Mouse (Mus musculus) MEL (cell line): ENCODE results near the gene Acvr1. TPM values are rescaled to one million over a fixed set of nuclear protein-coding genes. Genes with fewer than 3 reads are reported as not detected.

Source experiments
- DNase-seq: peaks from one replicate; pipeline ENCODE4 v3.0.0; 2011; ENCODE audit warnings: low read depth, low spot score
- H3K27ac ChIP-seq: 2 replicates; pipeline ENCODE4 v1.5.1; 2012; ENCODE audit warnings: low read depth, mild to moderate bottlenecking, control low read depth, low read length, moderate library complexity; ENCODE audit not compliant: control insufficient read depth
- H3K27me3 ChIP-seq, 2 experiments: fragments of 150-350 bp in 1 of 2; sonication (generic) in 1 of 2; 2 replicates each; pipeline ENCODE4 v1.6.1; 2012; ENCODE audit warnings: low read length in 2 of 2, mild to moderate bottlenecking in 2 of 2, improper control_type of control experiment in 1 of 2, moderate library complexity in 1 of 2; ENCODE audit not compliant: insufficient read depth in 2 of 2, control insufficient read depth in 1 of 2
- H3K36me3 ChIP-seq, 2 experiments: 2 replicates each; pipeline ENCODE4 v1.6.1; 2012 to 2014; ENCODE audit warnings: low read length in 2 of 2, improper control_type of control experiment in 1 of 2, inconsistent platforms in 1 of 2, mild to moderate bottlenecking in 1 of 2; ENCODE audit not compliant: insufficient read depth in 2 of 2, control insufficient read depth in 1 of 2
- H3K4me1 ChIP-seq, 2 experiments: fragments of 150-350 bp in 1 of 2; sonication (generic) in 1 of 2; 2 replicates each; pipeline ENCODE4 v1.6.1; 2012; ENCODE audit warnings: low read length in 2 of 2, improper control_type of control experiment in 1 of 2, mild to moderate bottlenecking in 1 of 2; ENCODE audit not compliant: insufficient read depth in 2 of 2, control insufficient read depth in 1 of 2
- H3K4me3 ChIP-seq, 2 experiments: fragments of 150-350 bp in 1 of 2; sonication (generic) in 1 of 2; 2 replicates each; pipeline ENCODE4 v1.5.1; 2012; ENCODE audit warnings: low read depth in 2 of 2, low read length in 2 of 2, mild to moderate bottlenecking in 2 of 2, moderate library complexity in 2 of 2, control low read depth in 1 of 2, improper control_type of control experiment in 1 of 2; ENCODE audit not compliant: control insufficient read depth in 1 of 2, insufficient read depth in 1 of 2
- H3K79me2 ChIP-seq: 2 replicates; pipeline ENCODE4 v1.6.1; 2012; ENCODE audit warnings: mild to moderate bottlenecking, low read length, moderate library complexity; ENCODE audit not compliant: control insufficient read depth, poor library complexity, insufficient read depth
- H3K9ac ChIP-seq: 2 replicates; pipeline ENCODE4 v1.6.1; 2012; ENCODE audit warnings: low read depth, mild to moderate bottlenecking, control low read depth, low read length, moderate library complexity; ENCODE audit not compliant: control insufficient read depth, poor library complexity, severe bottlenecking
- H3K9me3 ChIP-seq: fragments of 150-350 bp; sonication (generic); replicated peaks from 2 replicates; pipeline ENCODE4 v1.6.1; 2012; ENCODE audit warnings: mild to moderate bottlenecking, low read length, improper control_type of control experiment, moderate library complexity; ENCODE audit not compliant: insufficient read depth
- CTCF ChIP-seq, 3 experiments: IDR thresholded peaks in 2 of 3; conservative IDR thresholded peaks in 1 of 3; 2 replicates each; pipeline ENCODE4 v1.5.1; 2011 to 2012; ENCODE audit warnings: low read length in 3 of 3, low read depth in 2 of 3, mild to moderate bottlenecking in 2 of 3, improper control_type of control experiment in 1 of 3, inconsistent platforms in 1 of 3, mixed read lengths in 1 of 3, moderate library complexity in 1 of 3; ENCODE audit not compliant: control insufficient read depth in 1 of 3, insufficient read depth in 1 of 3, poor library complexity in 1 of 3, severe bottlenecking in 1 of 3
- E2F4 ChIP-seq: IDR thresholded peaks from 2 replicates; pipeline ENCODE4 v1.6.1; 2011; ENCODE audit warnings: low read depth, low read length, improper control_type of control experiment, borderline replicate concordance
- ETS1 ChIP-seq: IDR thresholded peaks from 2 replicates; pipeline ENCODE4 v1.6.1; 2012; ENCODE audit warnings: low read depth, mild to moderate bottlenecking, inconsistent platforms, low read length, improper control_type of control experiment, moderate library complexity
- GABPA ChIP-seq: IDR thresholded peaks from 2 replicates; pipeline ENCODE4 v1.6.1; 2012; ENCODE audit warnings: low read depth, mild to moderate bottlenecking, inconsistent platforms, low read length, improper control_type of control experiment, moderate library complexity
- JUND ChIP-seq: IDR thresholded peaks from 2 replicates; pipeline ENCODE4 v1.6.1; 2011; ENCODE audit warnings: low read depth, mild to moderate bottlenecking, improper control_type of control experiment, low read length
- MAFK ChIP-seq: IDR thresholded peaks from 2 replicates; pipeline ENCODE4 v1.6.1; 2011; ENCODE audit warnings: low read depth, mild to moderate bottlenecking, low read length, improper control_type of control experiment, borderline replicate concordance
- MAZ ChIP-seq: IDR thresholded peaks from 2 replicates; pipeline ENCODE4 v1.6.1; 2012; ENCODE audit warnings: low read depth, mild to moderate bottlenecking, inconsistent platforms, low read length, improper control_type of control experiment
- MEF2A ChIP-seq: IDR thresholded peaks from 2 replicates; pipeline ENCODE4 v1.6.1; 2014; ENCODE audit warnings: low read depth, mild to moderate bottlenecking, inconsistent platforms, low read length, improper control_type of control experiment; ENCODE audit not compliant: poor library complexity, insufficient replicate concordance, severe bottlenecking; ENCODE audit errors: extremely low read depth
- MXI1 ChIP-seq: IDR thresholded peaks from 2 replicates; pipeline ENCODE4 v1.6.1; 2011; ENCODE audit warnings: mild to moderate bottlenecking, low read depth, low read length, improper control_type of control experiment
- MYB ChIP-seq: IDR thresholded peaks from 2 replicates; pipeline ENCODE4 v1.6.1; 2011; ENCODE audit warnings: mild to moderate bottlenecking, low read depth, low read length, improper control_type of control experiment
- POLR2AphosphoS2 ChIP-seq: IDR thresholded peaks from 2 replicates; pipeline ENCODE4 v1.6.1; 2011; ENCODE audit warnings: low read length, improper control_type of control experiment
- RCOR1 ChIP-seq: IDR thresholded peaks from 2 replicates; pipeline ENCODE4 v1.6.1; 2012; ENCODE audit warnings: low read depth, mild to moderate bottlenecking, inconsistent platforms, low read length, improper control_type of control experiment
- SMC3 ChIP-seq: IDR thresholded peaks from 2 replicates; pipeline ENCODE4 v1.6.1; 2011; ENCODE audit warnings: low read depth, low read length, improper control_type of control experiment
- TAL1 ChIP-seq: IDR thresholded peaks from 2 replicates; pipeline ENCODE4 v1.6.1; 2012; ENCODE audit warnings: mild to moderate bottlenecking, inconsistent platforms, low read length, moderate library complexity, mixed read lengths
- UBTF ChIP-seq: IDR thresholded peaks from 2 replicates; pipeline ENCODE4 v1.6.1; 2012; ENCODE audit warnings: low read depth, mild to moderate bottlenecking, inconsistent platforms, low read length, improper control_type of control experiment, moderate library complexity, borderline replicate concordance; ENCODE audit not compliant: insufficient read depth
- USF1 ChIP-seq: IDR thresholded peaks from 2 replicates; pipeline ENCODE4 v1.6.1; 2014; ENCODE audit warnings: low read depth, mild to moderate bottlenecking, inconsistent platforms, low read length, improper control_type of control experiment, moderate library complexity
- USF2 ChIP-seq, 2 experiments: IDR thresholded peaks; 2 replicates each; pipeline ENCODE4 v1.6.1; 2011 to 2012; ENCODE audit warnings: improper control_type of control experiment in 2 of 2, low read length in 2 of 2, borderline replicate concordance in 1 of 2, inconsistent platforms in 1 of 2, low read depth in 1 of 2, mild to moderate bottlenecking in 1 of 2; ENCODE audit not compliant: insufficient read depth in 1 of 2
- ZC3H11A ChIP-seq: IDR thresholded peaks from 2 replicates; pipeline ENCODE4 v1.6.1; 2012; ENCODE audit warnings: low read depth, mild to moderate bottlenecking, inconsistent platforms, low read length, improper control_type of control experiment
- ZKSCAN1 ChIP-seq: IDR thresholded peaks from 2 replicates; pipeline ENCODE4 v1.6.1; 2012; ENCODE audit warnings: low read depth, mild to moderate bottlenecking, inconsistent platforms, low read length, improper control_type of control experiment, moderate library complexity
- ZMIZ1 ChIP-seq: IDR thresholded peaks from 2 replicates; pipeline ENCODE4 v1.6.1; 2012; ENCODE audit warnings: low read depth, mild to moderate bottlenecking, inconsistent platforms, low read length, improper control_type of control experiment, moderate library complexity
- polyA plus RNA-seq, 2 experiments: library from polyadenylated mRNA; stranded (reverse) in 1 of 2; unstranded in 1 of 2; fragments of >175 nt in 1 of 2; fragments of >200 nt in 1 of 2; gene quantifications; 2 replicates each; pipeline versions ENCODE4 v1.2.1 to v1.2.4; 2012; ENCODE audit warnings: low replicate concordance in 2 of 2, low read depth in 1 of 2; ENCODE audit not compliant: insufficient read length in 2 of 2, insufficient read depth in 1 of 2, missing spikeins in 1 of 2
- total RNA-seq: library from RNA; depleted of rRNA; stranded (reverse); fragments of 300-350 nt; gene quantifications from 2 replicates; pipeline ENCODE4 v1.2.3, GENCODE M21; 2012

The Acvr1 gene
- total and polyA plus RNA-seq, 3 experiments = not detected

DNA sequence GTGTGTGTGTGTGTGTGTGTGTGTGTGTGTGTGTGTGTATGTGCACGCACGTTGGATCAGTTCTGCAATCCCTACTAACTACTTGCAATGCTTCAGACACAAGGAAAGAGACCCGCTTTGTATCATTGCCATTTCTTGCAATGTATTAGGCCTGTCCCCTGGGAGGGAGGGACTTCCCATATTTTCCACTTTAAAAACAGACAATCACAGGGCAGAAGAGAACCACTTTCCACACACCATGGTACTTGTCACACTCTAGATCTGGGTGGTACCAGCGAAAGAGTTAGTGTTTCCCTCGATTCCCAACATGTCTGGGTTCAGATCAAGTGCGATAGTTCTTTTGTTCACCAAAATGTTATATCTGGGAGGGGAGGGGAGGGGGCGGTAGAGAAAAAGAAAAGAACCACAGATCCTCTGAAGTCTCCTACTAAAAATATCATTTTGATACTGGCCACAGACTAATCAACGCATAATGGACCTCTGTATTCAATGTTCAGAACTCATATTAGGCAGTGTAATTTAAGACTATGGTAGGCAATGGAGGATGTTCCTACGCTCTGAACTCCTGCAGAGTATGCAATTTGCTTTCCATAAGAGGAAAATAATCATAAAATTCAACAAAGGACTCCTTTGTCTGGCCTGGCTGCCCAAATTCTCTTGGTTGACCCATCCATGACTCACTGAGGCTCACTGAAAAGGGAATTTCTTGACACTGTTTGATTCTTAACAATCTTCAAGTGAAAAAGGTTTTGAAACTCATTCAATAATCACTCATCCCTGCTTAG lies 61.5 kb downstream of the Acvr1 start:
- H3K4me1 ChIP-seq = no peaks in the 10 kb centered on the region
- TF ChIP-seq SMC3 (no peak), MXI1 (no peak), ZMIZ1 (no peak), ZC3H11A (no peak), MAFK (no peak), UBTF (no peak), USF1 (no peak), POLR2AphosphoS2 (no peak), GABPA (no peak), USF2 (IDR thresholded peaks at IDR 0.05; ENCODE audit: borderline replicate concordance in 1 of 2, insufficient read depth in 1 of 2, low read depth in 1 of 2, low read length in 2 of 2) (no peak), ZKSCAN1 (no peak), E2F4 (no peak), TAL1 (no peak), RCOR1 (no peak), MYB (no peak), MAZ (no peak), ETS1 (no peak), MEF2A (no peak)
- H3K27me3 ChIP-seq = no peaks in the 10 kb centered on the region
- no peak overlapping the region for H3K4me3 ChIP-seq
- H3K36me3 ChIP-seq = no peaks in the 10 kb centered on the region
- H3K79me2 ChIP-seq = no peaks in the 10 kb centered on the region
- H3K9ac ChIP-seq = no peak overlapping the region
- no peak overlapping the region for H3K27ac ChIP-seq
- DNase-seq = no peak
- no peaks in the 10 kb centered on the region for H3K9me3 ChIP-seq

DNA sequence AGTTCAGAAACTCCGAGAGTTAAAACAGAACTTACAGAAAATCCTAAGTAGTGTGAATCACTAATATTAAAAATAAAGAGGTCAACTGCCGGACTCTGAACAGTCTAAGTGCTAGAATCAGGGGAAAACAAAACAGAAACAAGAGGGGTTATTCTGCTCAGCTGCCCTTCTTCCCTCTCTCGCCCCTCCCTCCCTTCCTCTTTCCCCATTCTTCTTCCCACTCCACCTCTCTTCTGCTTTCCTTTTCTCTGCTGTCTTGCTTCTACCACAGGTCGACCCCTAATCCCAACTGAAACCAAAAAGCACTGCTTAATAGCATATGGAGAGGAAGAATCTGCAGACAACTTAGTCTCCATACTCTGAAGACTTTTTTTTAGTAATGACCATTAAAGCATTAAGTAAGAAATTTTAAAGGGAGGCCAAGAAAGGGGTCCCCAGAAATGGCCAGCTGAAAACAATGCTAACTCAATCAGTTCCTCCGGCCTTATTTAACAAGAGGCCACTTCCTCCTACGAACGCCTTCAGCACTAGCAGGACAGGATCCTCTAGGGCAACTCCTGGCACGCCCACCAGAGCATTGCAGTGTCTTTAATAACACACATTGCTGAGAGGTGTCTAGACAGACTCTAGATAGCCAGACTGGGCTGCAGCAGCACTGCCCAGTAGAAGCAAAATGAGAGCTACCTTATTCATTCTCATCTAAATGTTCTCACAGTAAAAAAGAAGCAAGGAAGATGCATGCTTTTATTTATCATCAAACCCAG lies 70.1 kb downstream of the Acvr1 start:
- Histone ChIP-seq H3K4me3 (no peak overlapping the region), H3K36me3 (no peaks in the 10 kb centered on the region), H3K27me3 (no peaks in the 10 kb centered on the region), H3K79me2 (no peaks in the 10 kb centered on the region), H3K9ac (no peak overlapping the region), H3K4me1 (no peaks in the 10 kb centered on the region), H3K27ac (no peak overlapping the region)
- TF ChIP-seq MAZ (no peak), MEF2A (no peak), JUND (no peak), ETS1 (no peak), CTCF (IDR thresholded peaks at IDR 0.05 in 2 of 3, conservative IDR thresholded peaks at IDR 0.05 in 1 of 3; ENCODE audit: control insufficient read depth in 1 of 3, insufficient read depth in 1 of 3, low read depth in 2 of 3, low read length in 3 of 3, poor library complexity in 1 of 3, severe bottlenecking in 1 of 3) (no peak)
- TF ChIP-seq, all 39 proteins: peak for 0
- no peaks in the 10 kb centered on the region for H3K9me3 ChIP-seq
- DNase-seq = no peak
